Mouse (Mus musculus): ENCODE measurements at regions not wholly inside any gene's neighbourhood (a gene's known extent, or its start where the extent isn't known, plus 50 kb on each side); places are given as distances from the start of the nearest gene placed in this dataset.

- dilution Hi-C loops (cut with MboI; ENCODE audit: extremely low pct_ligation_motif_present, extremely low pct_unique_long_range_greater_than_20kb, low sequenced_read_pairs), result no loop called here
- Histone ChIP-seq H3K36me3 (replicated peaks in 1 of 2; ENCODE audit: control insufficient read depth in 1 of 2, insufficient read depth in 1 of 2, low read length in 1 of 2) (no peaks in the 10 kb centered on the region), H3K27me3 (replicated peaks) (no peaks in the 10 kb centered on the region), H3K9ac (ENCODE audit: insufficient read depth, low read depth) (no peak overlapping the region), H3K79me2 (replicated peaks; ENCODE audit: control insufficient read depth, extremely low read depth, insufficient read depth, poor library complexity, severe bottlenecking) (no peaks in the 10 kb centered on the region), H3K27ac (ENCODE audit: insufficient read depth, low read depth) (no peak overlapping the region), H3K9me3 (replicated peaks; ENCODE audit: low read length) (peaks cover 13% of the 10 kb centered on the region), H3K4me2 (ENCODE audit: insufficient read depth, low read depth, poor library complexity, severe bottlenecking) (no peak overlapping the region), H3K4me3 (replicated peaks in 1 of 3; ENCODE audit: low read depth in 2 of 3, low read length in 2 of 3, poor library complexity in 1 of 3) (no peak overlapping the region), H3K4me1 (ENCODE audit: control insufficient read depth in 1 of 2, insufficient read depth in 2 of 2) (no peaks in the 10 kb centered on the region)
- DNase-seq (ENCODE audit: extremely low read depth), result no peak
- TF ChIP-seq SMC3 (IDR thresholded peaks at IDR 0.05; ENCODE audit: low read depth, low read length), result no peak
- no peak for TF ChIP-seq ZKSCAN1 (IDR thresholded peaks at IDR 0.05; ENCODE audit: borderline replicate concordance, low read depth, low read length)
- no peak for TF ChIP-seq E2F4 (IDR thresholded peaks at IDR 0.05; ENCODE audit: insufficient replicate concordance, low read depth, low read length)
- no peak for TF ChIP-seq CTCF (conservative IDR thresholded peaks at IDR 0.05 in 1 of 2, IDR thresholded peaks at IDR 0.05 in 1 of 2; ENCODE audit: low read depth in 2 of 2, low read length in 2 of 2)
- TF ChIP-seq MAZ (IDR thresholded peaks at IDR 0.05; ENCODE audit: low read depth, low read length), result no peak
- in situ Hi-C loops (cut with MboI; ENCODE audit: low pct_ligation_motif_present, low pct_unique_long_range_greater_than_20kb, low sequenced_read_pairs), result no loop called here
Measured at GRCm38 (mm10) chr5:13066942-13067341, 58.3 kb upstream of the Sema3a start.

All from CH12.LX (cell line).